Mouse (Mus musculus) T-helper 2 cell (primary cell): ENCODE data around the gene Aars2.

Experiments
- in situ Hi-C: fragments of 300-600 bp; cut with MboI, MseI; formaldehyde crosslinking; loops from one replicate; pipeline ENCODE4 v1.15.1; 2025; ENCODE audit warnings: high pct_unique_total_duplicates

The Aars2 gene

GRCm38 (mm10) chr17:45499516-45499915 is 7.1 kb upstream of the Aars2 start:
- in situ Hi-C loops: no loop called here

GRCm38 (mm10) chr17:45500981-45501380 is 5.7 kb upstream of the Aars2 start:
- in situ Hi-C loops: no loop called here

- in situ Hi-C loops: no loop called here
Measured at GRCm38 (mm10) chr17:45502324-45502723, 4.3 kb upstream of the Aars2 start.

GRCm38 (mm10) chr17:45503301-45503973 is 3.2 kb upstream of the Aars2 start:
- in situ Hi-C loops: no loop called here

GRCm38 (mm10) chr17:45505941-45506465 is 638 bp upstream of the Aars2 start:
- in situ Hi-C loops: no loop called here

GRCm38 (mm10) chr17:45510871-45511270 is 4.2 kb downstream of the Aars2 start:
- in situ Hi-C loops: no loop called here

- in situ Hi-C loops: no loop called here
Measured at GRCm38 (mm10) chr17:45511757-45512156, 5.1 kb downstream of the Aars2 start.

- in situ Hi-C loops: no loop called here
Measured at GRCm38 (mm10) chr17:45515204-45515726, 8.6 kb downstream of the Aars2 start.

GRCm38 (mm10) chr17:45515806-45516205 is 9.2 kb downstream of the Aars2 start:
- in situ Hi-C loops: no loop called here

- in situ Hi-C loops: no loop called here
Measured at GRCm38 (mm10) chr17:45516488-45516887, 9.8 kb downstream of the Aars2 start.

GRCm38 (mm10) chr17:45517135-45517534 is 10.5 kb downstream of the Aars2 start:
- in situ Hi-C loops: no loop called here

GRCm38 (mm10) chr17:45517549-45518215 is 11.0 kb downstream of the Aars2 start:
- in situ Hi-C loops: no loop called here

- in situ Hi-C loops: no loop called here
Measured at GRCm38 (mm10) chr17:45518766-45519475, 12.3 kb downstream of the Aars2 start.

- in situ Hi-C loops: no loop called here
Measured at GRCm38 (mm10) chr17:45520136-45520535, 13.5 kb downstream of the Aars2 start.

- in situ Hi-C loops: no loop called here
Measured at GRCm38 (mm10) chr17:45523263-45523662, 16.6 kb downstream of the Aars2 start, which contains the start of gene Tcte1. Gene Tcte1 (plus strand): TSS chr17:45523434.

- in situ Hi-C loops: no loop called here
Measured at GRCm38 (mm10) chr17:45524961-45525360, 18.3 kb downstream of the Aars2 start.

GRCm38 (mm10) chr17:45526571-45526970 is 19.9 kb downstream of the Aars2 start:
- in situ Hi-C loops: no loop called here

GRCm38 (mm10) chr17:45530346-45530782 is 23.7 kb downstream of the Aars2 start:
- in situ Hi-C loops: no loop called here

GRCm38 (mm10) chr17:45532896-45533295 is 26.3 kb downstream of the Aars2 start:
- in situ Hi-C loops: no loop called here

- in situ Hi-C loops: no loop called here
Measured at GRCm38 (mm10) chr17:45536264-45536663, 29.6 kb downstream of the Aars2 start.

GRCm38 (mm10) chr17:45538394-45538793 is 31.8 kb downstream of the Aars2 start:
- in situ Hi-C loops: no loop called here

GRCm38 (mm10) chr17:45539664-45540063 is 33.0 kb downstream of the Aars2 start:
- in situ Hi-C loops: no loop called here
